Mouse (Mus musculus): ENCODE measurements at regions not wholly inside any gene's neighbourhood (a gene's known extent, or its start where the extent isn't known, plus 50 kb on each side); places are given as distances from the start of the nearest gene placed in this dataset.

DNA sequence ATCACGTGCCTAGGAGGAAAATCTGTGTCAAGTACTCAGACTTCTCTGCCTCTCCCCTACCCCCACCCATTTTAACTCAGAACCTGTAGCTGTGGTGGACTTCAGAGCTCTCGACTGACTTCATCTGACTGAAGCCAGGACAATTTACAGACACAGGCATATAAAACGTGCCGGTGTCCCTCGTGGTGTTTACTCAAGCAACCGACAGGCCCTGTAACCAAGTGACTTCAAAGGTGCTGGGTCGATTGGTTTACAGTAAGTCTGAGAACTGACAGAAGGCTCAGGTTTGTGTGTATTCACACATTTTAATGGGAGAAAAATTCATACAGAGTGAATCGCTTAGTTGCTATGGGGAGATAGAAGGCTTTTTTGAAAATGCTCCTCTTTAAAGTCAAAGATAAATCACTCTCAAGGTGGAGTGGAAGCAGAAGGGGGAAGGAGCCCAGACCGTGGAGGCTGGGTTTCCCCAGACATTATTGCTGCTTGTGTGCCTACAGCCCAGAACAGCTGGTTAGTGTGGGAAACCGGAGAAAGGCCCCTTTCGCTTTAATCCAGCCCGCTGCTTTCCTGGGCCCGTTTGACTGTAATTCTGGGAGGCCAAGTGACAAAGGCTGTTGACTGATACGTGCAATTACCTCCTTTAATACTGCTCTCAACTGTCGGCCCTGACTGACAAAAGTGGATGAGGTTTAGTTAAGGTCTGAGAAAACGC lies 218.6 kb downstream of the Sox2 start:
- no peak overlapping the region for H3K4me3 ChIP-seq (replicated peaks; ENCODE audit: low read length)
- TF ChIP-seq POLR2A (IDR thresholded peaks at IDR 0.05; ENCODE audit: borderline replicate concordance, extremely low read depth, insufficient read depth, insufficient read length), result no peak
- H3K9ac ChIP-seq (ENCODE audit: low read depth, low read length, severe bottlenecking), result no peak overlapping the region
- H3K27ac ChIP-seq (replicated peaks; ENCODE audit: low read depth, low read length), result no peak overlapping the region
- no peak overlapping the region for H3K4me2 ChIP-seq (replicated peaks; ENCODE audit: low read depth, low read length, severe bottlenecking)
- H3K27me3 ChIP-seq (ENCODE audit: control insufficient read depth, insufficient read depth, low read length), result no peaks in the 10 kb centered on the region
- no peaks in the 10 kb centered on the region for H3K4me1 ChIP-seq (ENCODE audit: control insufficient read depth, insufficient read depth, low read length)
- no peaks in the 10 kb centered on the region for H3K9me3 ChIP-seq (ENCODE audit: control insufficient read depth, low read length)
- no peaks in the 10 kb centered on the region for H3K36me3 ChIP-seq (ENCODE audit: control insufficient read depth, insufficient read depth, low read length)
- DNase-seq (ENCODE audit: low spot score), result peak; percentile 15
- whole genome bisulfite sequencing, result 9% methylated on average over 16 of the region's 16 CpGs
- no peak for ATAC-seq (ENCODE audit: low FRiP score, low read depth)

DNA sequence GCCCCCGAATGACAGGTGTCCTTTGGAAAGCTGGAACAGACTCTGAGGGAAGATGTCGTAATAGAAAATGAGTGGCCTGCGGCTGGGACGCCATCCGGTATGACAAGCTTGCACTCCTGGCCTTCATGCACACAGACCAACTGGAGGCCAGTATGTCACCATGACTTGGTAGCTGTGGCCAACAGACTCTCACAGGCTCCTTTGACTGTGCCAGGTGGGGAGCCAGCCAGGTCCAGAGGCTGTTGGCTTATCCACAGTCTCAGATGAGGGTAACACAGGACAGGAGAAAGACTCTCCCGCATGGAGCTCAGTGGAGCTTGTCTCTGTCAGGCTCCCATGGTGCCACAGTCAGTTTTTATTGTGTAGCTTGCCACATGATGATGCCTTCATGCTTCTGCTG lies 219.7 kb downstream of the Sox2 start:
- ATAC-seq (ENCODE audit: low FRiP score, low read depth) (no peak), DNase-seq (ENCODE audit: low spot score) (no peak)
- H3K27me3 ChIP-seq (ENCODE audit: control insufficient read depth, insufficient read depth, low read length), result no peaks in the 10 kb centered on the region
- H3K36me3 ChIP-seq (ENCODE audit: control insufficient read depth, insufficient read depth, low read length), result no peaks in the 10 kb centered on the region
- 87% methylated on average over 6 of the region's 6 CpGs for WGBS
- TF ChIP-seq POLR2A (IDR thresholded peaks at IDR 0.05; ENCODE audit: borderline replicate concordance, extremely low read depth, insufficient read depth, insufficient read length), result no peak
- H3K4me3 ChIP-seq (replicated peaks; ENCODE audit: low read length), result no peak overlapping the region
- H3K27ac ChIP-seq (replicated peaks; ENCODE audit: low read depth, low read length), result no peak overlapping the region
- no peaks in the 10 kb centered on the region for H3K9me3 ChIP-seq (ENCODE audit: control insufficient read depth, low read length)
- no peak overlapping the region for H3K4me2 ChIP-seq (replicated peaks; ENCODE audit: low read depth, low read length, severe bottlenecking)
- no peaks in the 10 kb centered on the region for H3K4me1 ChIP-seq (ENCODE audit: control insufficient read depth, insufficient read depth, low read length)
- H3K9ac ChIP-seq (ENCODE audit: low read depth, low read length, severe bottlenecking), result no peak overlapping the region

DNA sequence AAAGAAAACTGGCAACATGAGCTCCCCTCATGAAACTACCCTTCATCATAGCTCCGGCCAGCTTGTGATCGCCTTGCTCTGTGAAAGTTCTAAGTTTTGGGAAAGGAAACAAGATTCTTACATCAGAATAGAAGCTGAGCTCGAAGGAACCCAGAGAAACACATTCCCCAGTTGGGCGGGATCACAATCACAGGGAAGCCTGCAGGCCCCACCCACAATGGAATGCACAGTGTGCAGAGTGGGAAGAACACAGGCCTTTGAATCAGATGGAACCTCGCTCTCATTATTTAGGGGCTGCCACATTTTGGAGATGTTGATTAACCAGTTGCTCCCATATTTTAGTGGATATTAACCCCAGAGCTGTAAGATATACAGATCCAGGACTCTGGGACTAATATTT lies 234.9 kb downstream of the Sox2 start:
- DNase-seq (ENCODE audit: low spot score) (peak; percentile 40), ATAC-seq (ENCODE audit: low FRiP score, low read depth) (no peak)
- no peaks in the 10 kb centered on the region for H3K9me3 ChIP-seq (ENCODE audit: control insufficient read depth, low read length)

DNA sequence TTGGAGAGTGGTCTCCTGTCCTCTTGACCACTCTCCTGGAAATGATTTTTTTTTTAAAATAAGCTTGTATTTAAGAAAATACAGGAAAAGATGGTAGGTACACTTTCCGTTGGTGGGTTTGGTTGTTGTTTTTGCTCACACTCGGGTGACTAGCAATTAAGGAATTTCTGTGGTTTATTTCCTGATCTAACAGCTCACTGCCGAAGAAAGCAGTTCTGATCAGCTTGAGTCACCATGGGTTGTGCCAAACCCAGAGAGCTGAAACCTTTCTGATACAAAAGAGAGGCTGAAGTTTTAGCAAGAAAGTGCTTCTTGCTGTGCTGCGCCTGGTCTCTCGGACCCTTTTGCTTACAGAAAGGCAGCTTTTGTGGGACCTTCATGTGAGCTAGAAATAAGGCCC lies 243.2 kb downstream of the Sox2 start:
- Histone ChIP-seq H3K4me2 (replicated peaks; ENCODE audit: low read depth, low read length, severe bottlenecking) (no peak overlapping the region), H3K27me3 (ENCODE audit: control insufficient read depth, insufficient read depth, low read length) (no peaks in the 10 kb centered on the region), H3K36me3 (ENCODE audit: control insufficient read depth, insufficient read depth, low read length) (no peaks in the 10 kb centered on the region), H3K4me1 (ENCODE audit: control insufficient read depth, insufficient read depth, low read length) (no peaks in the 10 kb centered on the region), H3K27ac (replicated peaks; ENCODE audit: low read depth, low read length) (no peak overlapping the region), H3K9ac (ENCODE audit: low read depth, low read length, severe bottlenecking) (no peak overlapping the region), H3K9me3 (ENCODE audit: control insufficient read depth, low read length) (0 out of 2 replicates have a peak, but pooled peaks cover 6% of the 10 kb centered on the region), H3K4me3 (replicated peaks; ENCODE audit: low read length) (no peak overlapping the region)
- DNase-seq (ENCODE audit: low spot score) (no peak), ATAC-seq (ENCODE audit: low FRiP score, low read depth) (no peak)
- WGBS, result 85% methylated on average over 5 of the region's 5 CpGs
- TF ChIP-seq POLR2A (IDR thresholded peaks at IDR 0.05; ENCODE audit: borderline replicate concordance, extremely low read depth, insufficient read depth, insufficient read length), result no peak

More for the DNA sequence above, 234.9 kb downstream of the Sox2 start:
- Histone ChIP-seq H3K4me3 (replicated peaks; ENCODE audit: low read length) (no peak overlapping the region), H3K36me3 (ENCODE audit: control insufficient read depth, insufficient read depth, low read length) (no peaks in the 10 kb centered on the region), H3K4me2 (replicated peaks; ENCODE audit: low read depth, low read length, severe bottlenecking) (no peak overlapping the region), H3K27me3 (ENCODE audit: control insufficient read depth, insufficient read depth, low read length) (no peaks in the 10 kb centered on the region), H3K9ac (ENCODE audit: low read depth, low read length, severe bottlenecking) (no peak overlapping the region), H3K27ac (replicated peaks; ENCODE audit: low read depth, low read length) (no peak overlapping the region), H3K4me1 (ENCODE audit: control insufficient read depth, insufficient read depth, low read length) (no peaks in the 10 kb centered on the region)
- 75% methylated on average over 5 of the region's 5 CpGs for WGBS
- no peak for TF ChIP-seq POLR2A (IDR thresholded peaks at IDR 0.05; ENCODE audit: borderline replicate concordance, extremely low read depth, insufficient read depth, insufficient read length)

DNA sequence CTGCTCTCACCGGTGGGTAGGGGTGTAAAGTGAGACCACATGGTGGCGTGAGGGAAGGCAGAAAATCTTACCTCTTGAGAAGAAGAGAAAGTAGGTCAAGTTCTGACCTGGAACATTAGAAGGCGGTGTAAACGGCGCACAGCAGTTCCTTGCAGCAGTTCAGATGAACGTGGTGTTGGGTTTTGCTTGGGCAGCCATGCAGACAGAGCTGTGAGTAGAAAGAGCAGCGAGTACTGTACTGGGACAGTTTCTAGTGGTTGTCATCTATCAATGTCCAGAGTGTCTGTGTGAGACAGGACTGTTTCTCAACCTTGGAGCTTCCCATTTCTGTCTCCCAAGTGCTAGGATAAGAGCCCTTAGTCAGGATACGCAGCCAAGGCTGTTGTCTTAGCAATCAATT lies 252.9 kb downstream of the Sox2 start:
- 85% methylated on average over 8 of the region's 8 CpGs for WGBS
- no peak overlapping the region for H3K9ac ChIP-seq (ENCODE audit: low read depth, low read length, severe bottlenecking)
- no peak overlapping the region for H3K4me2 ChIP-seq (replicated peaks; ENCODE audit: low read depth, low read length, severe bottlenecking)
- no peaks in the 10 kb centered on the region for H3K36me3 ChIP-seq (ENCODE audit: control insufficient read depth, insufficient read depth, low read length)
- TF ChIP-seq POLR2A (IDR thresholded peaks at IDR 0.05; ENCODE audit: borderline replicate concordance, extremely low read depth, insufficient read depth, insufficient read length), result no peak
- no peak for DNase-seq (ENCODE audit: low spot score)
- no peak for ATAC-seq (ENCODE audit: low FRiP score, low read depth)
- no peak overlapping the region for H3K4me3 ChIP-seq (replicated peaks; ENCODE audit: low read length)
- no peaks in the 10 kb centered on the region for H3K9me3 ChIP-seq (ENCODE audit: control insufficient read depth, low read length)
- H3K27ac ChIP-seq (replicated peaks; ENCODE audit: low read depth, low read length), result no peak overlapping the region
- no peaks in the 10 kb centered on the region for H3K27me3 ChIP-seq (ENCODE audit: control insufficient read depth, insufficient read depth, low read length)
- H3K4me1 ChIP-seq (ENCODE audit: control insufficient read depth, insufficient read depth, low read length), result no peaks in the 10 kb centered on the region

Data from limb, embryonic 14.5 days (tissue).